Mouse (Mus musculus) B cell, adult 67 days (primary cell): Measurements from ENCODE around the gene Mrpl35. TPM values are rescaled to one million over a fixed set of nuclear protein-coding genes. Genes with fewer than 3 reads are reported as not detected.

Experiments used
- total RNA-seq, 2 experiments: library from RNA; stranded (reverse); gene quantifications; 4 replicates each; pipeline ENCODE4 v1.2.4; 2023

Gene Mrpl35
- 10 to 100 TPM; 20.6 to 21.8 TPM for total RNA-seq

GRCm38 (mm10) chr6:71826869-71827268, at the start of gene Mrpl35:
TSS of gene Mrpl35 (minus strand) at chr6:71826969.

GRCm38 (mm10) chr6:71830690-71831580, 4.2 kb upstream of the Mrpl35 start, which contains the start of gene Immt:
TSS of gene Immt (plus strand) at chr6:71831331.

Other genes with a start within 250 kb of the Mrpl35 start
- 100 to 1,000 TPM; 102 to 133 TPM for gene Kdm3a, start 194.0 kb downstream of the Mrpl35 start, total RNA-seq
- not detected for gene Reep1, start 119.4 kb downstream of the Mrpl35 start, total RNA-seq
- gene Immt, start 4.4 kb upstream of the Mrpl35 start, total RNA-seq, result 100 to 1,000 TPM in 1 of 2 experiments, 10 to 100 TPM in 1; 96.5 to 119 TPM
- gene Ptcd3, start 81.8 kb upstream of the Mrpl35 start, total RNA-seq, result 100 to 1,000 TPM; 112 to 117 TPM
- 10 to 100 TPM; 74.1 to 78.1 TPM for gene Polr1a, start 82.1 kb upstream of the Mrpl35 start, total RNA-seq